Mouse (Mus musculus) heart, adult 2 months (tissue): ENCODE results near the gene Oasl1. TPM values are rescaled to one million over a fixed set of nuclear protein-coding genes. Genes with fewer than 3 reads are reported as not detected.
A peak's percentile ranks its signal among the peaks of the same experiment; 100 is the strongest.

Experiments used
- DNase-seq, 2 experiments: peaks; one replicate each; pipeline ENCODE4 v3.0.0; 2021
- H3K27ac ChIP-seq: fragments of 200-600 bp; 2 replicates; pipeline ENCODE4 v1.8.1; 2022
- H3K27me3 ChIP-seq: fragments of 200-500 bp; 2 replicates; pipeline ENCODE4 v1.6.1; 2012; ENCODE audit warnings: mild to moderate bottlenecking, low read length, inconsistent platforms, mixed read lengths; ENCODE audit not compliant: control insufficient read depth, insufficient read depth
- H3K36me3 ChIP-seq: fragments of 200-500 bp; 2 replicates; pipeline ENCODE4 v1.6.1; 2012; ENCODE audit warnings: low read length, inconsistent platforms; ENCODE audit not compliant: control insufficient read depth, insufficient read depth
- H3K4me1 ChIP-seq: fragments of 200-500 bp; 2 replicates; pipeline ENCODE4 v1.6.1; 2011; ENCODE audit warnings: low read length; ENCODE audit not compliant: control insufficient read depth, insufficient read depth
- H3K4me3 ChIP-seq: fragments of 200-600 bp; 2 replicates; pipeline ENCODE4 v1.8.1; 2022
- H3K79me2 ChIP-seq: fragments of 200-500 bp; replicated peaks from 2 replicates; pipeline ENCODE4 v1.6.1; 2012; ENCODE audit warnings: mild to moderate bottlenecking, inconsistent platforms, low read length, moderate library complexity, mixed read lengths; ENCODE audit not compliant: control insufficient read depth, insufficient read depth
- H3K9ac ChIP-seq: fragments of 200-500 bp; 2 replicates; pipeline ENCODE4 v1.6.1; 2012; ENCODE audit warnings: low read depth, mild to moderate bottlenecking, control low read depth, inconsistent platforms, low read length, mixed read lengths
- CTCF ChIP-seq: fragments of 200-600 bp; IDR thresholded peaks from 2 replicates; pipeline ENCODE4 v1.8.1; 2022; ENCODE audit warnings: antibody characterized with exemption, mild to moderate bottlenecking, moderate library complexity
- EP300 ChIP-seq: fragments of 200-500 bp; IDR thresholded peaks from 2 replicates; pipeline ENCODE4 v1.6.1; 2011; ENCODE audit warnings: low read depth, low read length, control low read depth; ENCODE audit not compliant: insufficient read depth
- POLR2A ChIP-seq: fragments of 200-500 bp; IDR thresholded peaks from 2 replicates; pipeline ENCODE4 v1.6.1; 2011; ENCODE audit warnings: mild to moderate bottlenecking, low read depth, low read length, control low read depth; ENCODE audit not compliant: insufficient read depth
- WGBS: fragments of 180-500 bp; shearing (Covaris S2); methylation state at CpG from one replicate; pipeline ENCODE4 v1.1.7; 2018; 5-methylcytosine and 5-hydroxymethylcytosine counted together
- intact Hi-C: fragments of 180-260 bp; cut with DNase I; formaldehyde crosslinking; loops from one replicate; pipeline ENCODE4 v1.15.1; 2025
- polyA plus RNA-seq: library from polyadenylated mRNA; depleted of rRNA; stranded (reverse); fragments of >200 nt; gene quantifications from 2 replicates; pipeline ENCODE4 v1.2.3, GENCODE M21; 2012
- total RNA-seq, 2 experiments: library from RNA; stranded (reverse); gene quantifications; 2 replicates each; pipeline ENCODE4 v1.2.3; 2021

The Oasl1 gene
- total and polyA plus RNA-seq, 3 experiments = 0.91 to 1.5 (median 1.0) TPM

GRCm38 (mm10) chr5:114973131-114973530, 50.1 kb downstream of the Oasl1 start:
- intact Hi-C loops = no loop called here
- H3K27ac ChIP-seq = no peak overlapping the region
- no peak for DNase-seq
- no peaks in the 10 kb centered on the region for H3K4me1 ChIP-seq
- H3K4me3 ChIP-seq = no peak overlapping the region
- no peaks in the 10 kb centered on the region; the same call in none of the 2 replicates for H3K27me3 ChIP-seq
- TF ChIP-seq CTCF = no peak
- no peak for TF ChIP-seq POLR2A
- no peak for TF ChIP-seq EP300
- H3K36me3 ChIP-seq = no peaks in the 10 kb centered on the region
- no peaks in the 10 kb centered on the region for H3K79me2 ChIP-seq
- 71% methylated on average over 8 of the region's 8 CpGs for WGBS
- H3K9ac ChIP-seq = no peak overlapping the region

GRCm38 (mm10) chr5:114976935-114977334, 53.9 kb downstream of the Oasl1 start:
- DNase-seq = no peak
- intact Hi-C loops = loop anchor here (5.0 kb wide), 1 partner anchor 210 kb away; no protein-coding TSS in a partner anchor

GRCm38 (mm10) chr5:114978473-114978872, 55.4 kb downstream of the Oasl1 start:
- Histone ChIP-seq H3K9ac (no peak overlapping the region), H3K79me2 (no peaks in the 10 kb centered on the region), H3K4me3 (no peak overlapping the region), H3K36me3 (no peaks in the 10 kb centered on the region), H3K4me1 (peaks cover 2% of the 10 kb centered on the region; the same call in 1 of the 2 replicates), H3K27ac (no peak overlapping the region), H3K27me3 (no peaks in the 10 kb centered on the region)
- intact Hi-C loops = loop anchor here (2.0 to 5.0 kb wide), 3 partner anchors 32 to 258 kb away; partner anchors contain the start of gene Sppl3
- no peak for TF ChIP-seq POLR2A
- TF ChIP-seq EP300 = no peak
- no peak for TF ChIP-seq CTCF
- DNase-seq = peak in 1 of 2 experiments; percentile 31
- 41% methylated on average over 11 of the region's 11 CpGs for WGBS

More at GRCm38 (mm10) chr5:114976935-114977334, 53.9 kb downstream of the Oasl1 start:
- H3K36me3 ChIP-seq = no peaks in the 10 kb centered on the region
- no peak for TF ChIP-seq EP300
- TF ChIP-seq POLR2A = no peak
- TF ChIP-seq CTCF = no peak
- H3K4me3 ChIP-seq = no peak overlapping the region
- H3K9ac ChIP-seq = no peak overlapping the region
- H3K4me1 ChIP-seq = peaks cover 2% of the 10 kb centered on the region; the same call in 1 of the 2 replicates
- no peak overlapping the region for H3K27ac ChIP-seq
- H3K79me2 ChIP-seq = no peaks in the 10 kb centered on the region
- H3K27me3 ChIP-seq = no peaks in the 10 kb centered on the region

- TF ChIP-seq CTCF = no peak
- no peak for TF ChIP-seq EP300
- TF ChIP-seq POLR2A = no peak
- WGBS = 4% methylated on average over 6 of the region's 6 CpGs
- H3K9ac ChIP-seq = no peak overlapping the region
- H3K4me1 ChIP-seq = peaks cover 2% of the 10 kb centered on the region; the same call in 1 of the 2 replicates
- H3K36me3 ChIP-seq = no peaks in the 10 kb centered on the region
- peak overlapping the region; percentile 53; the same call in 1 of the 2 replicates for H3K4me3 ChIP-seq
- no peaks in the 10 kb centered on the region for H3K27me3 ChIP-seq
- H3K79me2 ChIP-seq = no peaks in the 10 kb centered on the region
- intact Hi-C loops = loop anchor here (1.0 to 5.0 kb wide), 4 partner anchors 32 to 258 kb away; partner anchors contain the start of gene Sppl3
- H3K27ac ChIP-seq = no peak overlapping the region
- DNase-seq = no peak
Measured at GRCm38 (mm10) chr5:114978888-114979249, 55.8 kb downstream of the Oasl1 start.

GRCm38 (mm10) chr5:114979250-114980121, 56.4 kb downstream of the Oasl1 start:
- TF ChIP-seq POLR2A = no peak
- peak; percentile 90 for TF ChIP-seq CTCF
- TF ChIP-seq EP300 = peak; percentile 97
- H3K4me1 ChIP-seq = peaks cover 2% of the 10 kb centered on the region; the same call in 1 of the 2 replicates
- H3K4me3 ChIP-seq = peak overlapping the region; percentile 53
- peak; percentile 82 to 83 for DNase-seq
- intact Hi-C loops = loop anchor here (1.0 to 5.0 kb wide), 4 partner anchors 31 to 257 kb away; partner anchors contain the start of gene Sppl3
- H3K9ac ChIP-seq = peak overlapping the region; percentile 37
- no peaks in the 10 kb centered on the region for H3K36me3 ChIP-seq
- WGBS = 3% methylated on average over 32 of the region's 32 CpGs
- H3K27ac ChIP-seq = peak overlapping the region; percentile 71
- H3K79me2 ChIP-seq = no peaks in the 10 kb centered on the region
- no peaks in the 10 kb centered on the region for H3K27me3 ChIP-seq
